Mouse (Mus musculus) CH12F3 (cell line): ENCODE measurements around the gene Tfpi2.

Experiments used
- in situ Hi-C: fragments of 300-500 bp; cut with MboI; formaldehyde crosslinking; loops from 2 replicates; pipeline ENCODE4 v1.14.3; 2020; ENCODE audit warnings: low sequenced_read_pairs

Gene Tfpi2

GRCm38 (mm10) chr6:3922870-3923269, 65.8 kb downstream of the Tfpi2 start:
- in situ Hi-C loops, result no loop called here

- in situ Hi-C loops, result no loop called here
Observed at GRCm38 (mm10) chr6:3916015-3916414, 72.7 kb downstream of the Tfpi2 start.
